Mouse (Mus musculus) embryonic facial prominence, embryonic 10.5 days (tissue): ENCODE measurements at regions not wholly inside any gene's neighbourhood (a gene's known extent, or its start where the extent isn't known, plus 50 kb on each side); places are given as distances from the start of the nearest gene placed in this dataset.
A peak's percentile ranks its signal among the peaks of the same experiment; 100 is the strongest.

Source experiments
- DNase-seq: peaks from one replicate; pipeline ENCODE4 v3.0.0-alpha.2; 2017; ENCODE audit warnings: low spot score
- H3K27ac ChIP-seq: fragments of 300-500 bp; sonication (generic); replicated peaks from 2 replicates; pipeline ENCODE4 v1.5.1; 2016; ENCODE audit warnings: mild to moderate bottlenecking
- H3K27me3 ChIP-seq: fragments of 300-500 bp; sonication (generic); replicated peaks from 2 replicates; pipeline ENCODE4 v1.6.1; 2016; ENCODE audit warnings: low read depth, mild to moderate bottlenecking; ENCODE audit not compliant: poor library complexity, severe bottlenecking
- H3K36me3 ChIP-seq: fragments of 300-500 bp; sonication (generic); replicated peaks from 2 replicates; pipeline ENCODE4 v1.6.1; 2016; ENCODE audit warnings: mild to moderate bottlenecking, moderate library complexity
- H3K4me1 ChIP-seq: fragments of 300-500 bp; sonication (generic); 2 replicates; pipeline ENCODE4 v1.6.1; 2016
- H3K4me3 ChIP-seq: fragments of 300-500 bp; sonication (generic); 2 replicates; pipeline ENCODE4 v1.5.1; 2016; ENCODE audit warnings: mild to moderate bottlenecking, moderate library complexity
- H3K9me3 ChIP-seq: fragments of 300-500 bp; sonication (generic); 2 replicates; pipeline ENCODE4 v1.6.1; 2016; ENCODE audit warnings: mild to moderate bottlenecking
- WGBS: fragments of 180-500 bp; shearing (Covaris S2); methylation state at CpG from one replicate; pipeline ENCODE4 v1.1.7; 2016; 5-methylcytosine and 5-hydroxymethylcytosine counted together

DNA sequence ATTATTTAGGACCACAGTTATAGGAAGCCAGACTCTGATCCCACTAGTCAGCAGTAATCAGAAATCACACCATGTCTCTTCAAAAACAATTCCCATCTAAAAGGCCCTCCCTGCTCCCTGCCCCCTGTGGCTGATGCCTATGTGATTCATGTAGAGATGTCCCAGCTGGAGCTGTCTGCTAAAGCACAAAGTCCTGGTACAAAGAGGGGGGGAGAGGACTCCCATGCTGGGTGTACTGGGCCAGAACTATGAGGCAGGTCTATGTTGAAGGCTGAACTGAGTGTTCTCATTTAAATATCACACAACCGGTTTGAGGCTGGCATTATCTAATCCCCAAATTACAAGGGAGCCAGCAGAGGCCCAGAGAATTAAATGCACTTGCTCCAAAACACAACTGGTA lies 88.2 kb downstream of the Chst1 start:
- no peak overlapping the region for H3K27ac ChIP-seq

DNA sequence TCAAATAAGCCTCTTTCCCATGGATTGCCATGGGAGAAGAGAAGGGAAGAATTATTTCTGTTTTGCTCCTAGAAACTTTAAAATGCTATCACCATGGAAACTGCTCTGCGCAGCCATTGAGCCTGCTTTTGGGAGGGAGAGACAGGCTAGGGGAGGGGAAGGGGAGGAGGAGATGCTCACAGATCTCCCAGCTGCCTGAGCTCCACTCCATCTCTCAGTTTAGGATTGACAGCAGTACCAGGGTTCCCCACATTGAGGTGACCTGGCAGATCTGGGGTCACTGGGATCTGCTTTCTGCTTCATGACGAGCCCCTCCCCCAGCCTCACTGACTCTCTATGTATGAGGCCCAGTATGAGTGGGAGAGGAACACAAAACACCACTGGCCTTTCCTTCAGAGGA lies 89.7 kb downstream of the Chst1 start:
- H3K4me3 ChIP-seq: no peak overlapping the region

More for the DNA sequence above, 88.2 kb downstream of the Chst1 start:
- Histone ChIP-seq H3K4me1 (peaks cover 11% of the 10 kb centered on the region), H3K9me3 (0 out of 2 replicates have a peak, but pooled peaks cover 2% of the 10 kb centered on the region), H3K36me3 (no peaks in the 10 kb centered on the region), H3K4me3 (no peak overlapping the region), H3K27me3 (no peaks in the 10 kb centered on the region)
- no peak for DNase-seq
- 21% methylated on average over 1 of the region's 1 CpGs for WGBS

DNA sequence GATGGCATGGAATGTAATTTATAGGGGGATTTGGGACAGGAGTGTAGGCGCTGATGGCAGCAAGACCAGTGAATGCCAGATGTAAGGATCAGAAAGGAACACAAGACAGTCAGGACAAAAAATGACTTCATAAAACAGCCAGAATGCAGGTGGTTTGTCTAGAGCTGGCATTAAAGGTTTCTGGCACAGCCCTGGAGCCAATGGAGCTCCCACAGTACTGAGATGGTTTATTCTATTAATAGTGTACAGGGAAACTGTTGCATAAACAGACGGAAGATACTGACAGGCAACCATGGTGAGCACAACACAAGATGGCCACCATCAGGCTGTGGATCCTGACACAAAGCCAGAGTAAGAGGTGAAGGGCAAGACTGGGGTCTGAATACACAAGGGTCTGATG lies 90.8 kb downstream of the Chst1 start:
- peaks cover 11% of the 10 kb centered on the region for H3K4me1 ChIP-seq
- no peaks in the 10 kb centered on the region for H3K27me3 ChIP-seq
- H3K4me3 ChIP-seq: no peak overlapping the region
- no peaks in the 10 kb centered on the region for H3K36me3 ChIP-seq
- H3K27ac ChIP-seq: no peak overlapping the region
- DNase-seq: no peak
- 86% methylated on average over 2 of the region's 2 CpGs for WGBS
- 0 out of 2 replicates have a peak, but pooled peaks cover 2% of the 10 kb centered on the region for H3K9me3 ChIP-seq

More for the DNA sequence above, 89.7 kb downstream of the Chst1 start:
- Histone ChIP-seq H3K27ac (no peak overlapping the region), H3K9me3 (0 out of 2 replicates have a peak, but pooled peaks cover 2% of the 10 kb centered on the region), H3K27me3 (no peaks in the 10 kb centered on the region), H3K4me1 (peaks cover 11% of the 10 kb centered on the region), H3K36me3 (no peaks in the 10 kb centered on the region)
- WGBS: 33% methylated on average over 2 of the region's 2 CpGs
- no peak for DNase-seq

DNA sequence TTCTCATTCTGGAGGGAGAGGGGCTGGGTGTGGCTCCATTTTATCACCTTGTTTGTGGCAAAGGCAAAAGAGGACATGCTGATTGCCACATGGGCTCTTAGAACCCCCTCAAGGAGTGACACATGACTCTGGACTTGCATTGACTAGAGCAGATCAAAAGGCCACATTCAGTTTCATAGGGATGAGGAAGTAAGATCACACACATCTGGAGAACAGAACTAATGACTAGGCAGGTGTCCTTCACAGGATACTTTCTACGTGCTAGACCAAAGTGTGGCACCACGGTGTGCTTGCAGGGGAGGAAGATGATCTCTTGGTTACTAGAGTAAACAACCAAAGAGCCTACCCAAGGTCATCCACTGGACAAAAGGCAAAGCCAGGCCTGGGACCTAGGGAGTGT lies 91.9 kb downstream of the Chst1 start:
- Histone ChIP-seq H3K27me3 (0 out of 2 replicates have a peak, but pooled peaks cover 4% of the 10 kb centered on the region), H3K9me3 (0 out of 2 replicates have a peak, but pooled peaks cover 2% of the 10 kb centered on the region), H3K36me3 (no peaks in the 10 kb centered on the region), H3K4me3 (no peak overlapping the region), H3K4me1 (peaks cover 15% of the 10 kb centered on the region), H3K27ac (no peak overlapping the region)
- no peak for DNase-seq
- 81% methylated on average over 2 of the region's 2 CpGs for WGBS

DNA sequence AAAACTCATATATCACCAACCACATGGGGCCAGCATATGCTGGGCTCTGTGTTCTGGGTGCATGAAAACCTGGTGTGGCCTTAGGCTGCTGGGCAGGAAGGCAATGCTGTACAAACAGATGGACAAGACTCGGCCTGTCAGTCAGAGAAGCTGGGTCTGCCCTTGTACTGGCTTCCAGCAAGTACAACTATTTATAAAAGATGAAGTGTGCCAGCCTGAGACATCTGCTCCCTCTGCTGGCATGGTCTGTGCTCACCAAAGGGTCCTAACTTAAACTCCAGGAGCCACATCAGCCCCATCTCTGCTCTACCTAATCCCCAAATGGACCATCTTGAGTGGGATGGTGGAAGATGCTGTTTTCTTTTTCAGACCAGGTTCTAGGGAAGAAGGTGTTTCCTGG lies 93.1 kb downstream of the Chst1 start:
- 74% methylated on average over 1 of the region's 1 CpGs for WGBS

DNA sequence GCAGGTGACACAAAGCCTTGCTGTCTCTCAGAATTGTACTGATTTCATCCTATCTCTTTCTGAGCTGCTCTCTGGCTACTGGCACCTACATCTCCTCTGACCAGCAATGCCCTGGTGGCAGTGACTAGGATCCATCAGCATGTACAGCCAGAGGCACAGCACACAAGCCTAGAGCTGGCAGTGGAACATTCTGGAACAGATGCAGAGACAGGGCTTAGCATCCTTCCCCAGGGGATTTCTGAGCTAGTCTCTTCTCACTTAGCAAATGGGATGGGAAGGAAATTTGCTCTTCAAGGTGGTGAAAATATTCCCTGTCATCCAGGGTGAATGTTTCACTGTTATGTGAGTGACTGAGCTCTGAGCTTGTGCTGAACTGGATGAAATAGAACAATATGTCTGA lies 93.5 kb downstream of the Chst1 start:
- Histone ChIP-seq H3K4me3 (no peak overlapping the region), H3K27me3 (0 out of 2 replicates have a peak, but pooled peaks cover 4% of the 10 kb centered on the region), H3K36me3 (no peaks in the 10 kb centered on the region), H3K27ac (no peak overlapping the region), H3K4me1 (peaks cover 19% of the 10 kb centered on the region), H3K9me3 (no peaks in the 10 kb centered on the region)
- DNase-seq: no peak

More for the DNA sequence above, 93.1 kb downstream of the Chst1 start:
- Histone ChIP-seq H3K9me3 (no peaks in the 10 kb centered on the region), H3K27ac (no peak overlapping the region), H3K4me1 (peaks cover 17% of the 10 kb centered on the region), H3K4me3 (no peak overlapping the region), H3K36me3 (no peaks in the 10 kb centered on the region), H3K27me3 (0 out of 2 replicates have a peak, but pooled peaks cover 4% of the 10 kb centered on the region)
- DNase-seq: no peak

DNA sequence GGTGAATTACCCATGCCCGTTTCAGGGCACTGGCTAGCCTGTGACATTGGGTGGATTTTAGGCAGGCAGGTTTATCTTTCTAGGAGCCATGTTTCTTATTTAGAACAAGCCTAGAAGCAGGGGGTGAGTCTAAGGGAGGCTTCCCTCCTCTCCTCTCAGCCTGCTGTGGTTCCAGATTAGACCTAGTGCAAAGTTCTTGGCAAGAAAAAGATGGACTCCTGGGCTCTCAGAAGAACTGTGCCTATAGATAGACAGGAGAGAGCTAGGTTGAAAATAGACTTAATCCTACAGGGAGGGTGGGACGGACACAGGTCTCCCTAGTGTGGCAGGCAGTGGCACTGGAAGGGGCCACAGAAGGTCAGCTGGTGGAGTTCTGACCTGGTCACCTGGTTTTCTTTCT lies 95.3 kb downstream of the Chst1 start:
- no peak overlapping the region for H3K27ac ChIP-seq
- 83% methylated on average over 2 of the region's 2 CpGs for WGBS

DNA sequence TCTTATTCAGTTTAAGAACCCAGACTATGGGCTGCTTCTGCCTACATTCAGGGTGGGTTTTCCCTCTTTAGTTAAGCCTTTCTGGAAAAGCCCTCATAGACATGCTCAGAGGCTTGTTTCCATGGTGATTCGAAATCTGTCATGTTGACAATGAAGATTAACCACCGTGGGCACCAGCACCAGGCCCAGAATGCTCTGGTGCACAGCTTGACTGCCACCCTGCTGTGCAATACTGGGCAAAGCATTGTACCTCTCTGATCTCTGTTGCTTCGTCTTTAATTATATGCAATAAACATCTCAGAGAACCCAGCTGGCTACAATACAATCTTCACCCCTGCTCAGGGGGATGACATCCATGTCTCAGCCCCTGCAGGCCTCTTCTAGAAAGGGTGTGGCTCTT lies 96.4 kb downstream of the Chst1 start:
- H3K27me3 ChIP-seq: 0 out of 2 replicates have a peak, but pooled peaks cover 4% of the 10 kb centered on the region
- H3K27ac ChIP-seq: no peak overlapping the region
- peaks cover 8% of the 10 kb centered on the region for H3K4me1 ChIP-seq
- H3K4me3 ChIP-seq: no peak overlapping the region
- DNase-seq: no peak
- 40% methylated on average over 3 of the region's 3 CpGs for WGBS
- H3K36me3 ChIP-seq: no peaks in the 10 kb centered on the region
- H3K9me3 ChIP-seq: no peaks in the 10 kb centered on the region

More for the DNA sequence above, 95.3 kb downstream of the Chst1 start:
- 0 out of 2 replicates have a peak, but pooled peaks cover 4% of the 10 kb centered on the region for H3K27me3 ChIP-seq
- no peaks in the 10 kb centered on the region for H3K36me3 ChIP-seq
- H3K9me3 ChIP-seq: no peaks in the 10 kb centered on the region
- DNase-seq: no peak
- peaks cover 9% of the 10 kb centered on the region for H3K4me1 ChIP-seq
- no peak overlapping the region for H3K4me3 ChIP-seq

DNA sequence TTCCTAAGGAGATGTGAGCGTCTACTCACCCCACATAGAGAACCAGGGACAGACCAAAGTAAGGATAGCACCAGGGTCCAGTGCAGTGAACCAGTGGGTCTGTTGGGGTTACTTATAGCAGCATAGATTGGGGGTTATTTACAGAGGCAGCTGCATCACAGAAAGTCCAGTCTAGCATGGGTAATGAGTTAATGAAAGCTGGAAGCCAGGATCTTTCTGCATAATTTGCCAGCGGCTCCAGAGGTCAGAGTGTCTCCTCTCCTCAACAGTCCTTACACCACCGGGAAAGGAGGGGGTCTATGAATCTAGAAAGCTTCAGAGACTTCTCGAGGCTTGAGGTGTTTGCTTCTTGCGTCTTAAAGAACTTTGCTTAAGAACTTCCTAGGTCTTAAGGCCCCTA lies 98.2 kb downstream of the Chst1 start:
- no peak overlapping the region for H3K27ac ChIP-seq
- H3K9me3 ChIP-seq: no peaks in the 10 kb centered on the region
- peaks cover 14% of the 10 kb centered on the region for H3K4me1 ChIP-seq
- 0 out of 2 replicates have a peak, but pooled peaks cover 4% of the 10 kb centered on the region for H3K27me3 ChIP-seq
- WGBS: 72% methylated on average over 5 of the region's 5 CpGs
- H3K36me3 ChIP-seq: no peaks in the 10 kb centered on the region
- no peak overlapping the region for H3K4me3 ChIP-seq
- no peak for DNase-seq

DNA sequence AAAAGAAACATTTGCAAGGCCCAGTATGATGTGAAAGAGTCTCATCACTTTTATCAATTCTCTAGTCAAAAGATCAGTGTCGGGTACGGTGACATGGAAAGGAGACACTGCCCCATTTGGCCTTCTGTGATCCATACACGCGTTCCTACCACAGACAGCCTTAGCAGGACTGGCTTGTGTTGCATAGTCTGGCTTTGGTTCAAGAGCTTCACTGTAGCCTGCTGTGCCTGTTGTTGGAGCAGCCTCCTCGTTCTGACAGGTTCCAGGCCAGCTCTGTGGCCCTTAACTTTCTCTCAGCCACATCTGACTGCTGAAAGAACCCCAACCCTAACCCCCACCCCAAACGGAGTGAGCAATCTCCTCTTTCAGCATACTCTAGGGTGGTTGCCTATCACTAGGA lies 99.9 kb downstream of the Chst1 start:
- 84% methylated on average over 6 of the region's 6 CpGs for WGBS

DNA sequence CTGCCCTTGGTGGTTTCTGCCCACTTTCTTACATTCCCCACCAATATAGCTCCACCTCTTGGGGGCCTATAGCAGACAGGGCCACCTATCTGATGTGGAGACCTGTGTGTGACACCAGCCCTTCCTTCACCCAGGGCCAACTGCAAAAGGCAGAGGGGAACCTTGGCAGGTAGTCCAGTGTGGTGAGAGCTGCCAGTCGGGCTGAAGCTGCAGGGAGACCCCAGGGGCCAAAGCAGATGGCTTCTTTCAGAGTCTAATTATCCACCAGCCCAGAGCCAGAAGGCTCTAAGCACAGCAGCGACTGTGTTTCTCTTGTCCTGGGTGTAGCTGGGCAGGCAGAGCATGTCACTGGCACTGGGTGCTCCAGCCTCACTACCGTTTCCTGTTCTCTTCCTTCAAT lies 104.5 kb downstream of the Chst1 start:
- Histone ChIP-seq H3K4me1 (0 out of 2 replicates have a peak, but pooled peaks cover 6% of the 10 kb centered on the region), H3K27ac (no peak overlapping the region), H3K27me3 (no peaks in the 10 kb centered on the region), H3K36me3 (no peaks in the 10 kb centered on the region), H3K9me3 (no peaks in the 10 kb centered on the region), H3K4me3 (no peak overlapping the region)
- DNase-seq: no peak
- WGBS: 56% methylated on average over 3 of the region's 3 CpGs

More for the DNA sequence above, 99.9 kb downstream of the Chst1 start:
- Histone ChIP-seq H3K9me3 (no peaks in the 10 kb centered on the region), H3K27me3 (0 out of 2 replicates have a peak, but pooled peaks cover 4% of the 10 kb centered on the region), H3K4me1 (peaks cover 14% of the 10 kb centered on the region), H3K36me3 (no peaks in the 10 kb centered on the region), H3K4me3 (no peak overlapping the region), H3K27ac (no peak overlapping the region)
- no peak for DNase-seq

DNA sequence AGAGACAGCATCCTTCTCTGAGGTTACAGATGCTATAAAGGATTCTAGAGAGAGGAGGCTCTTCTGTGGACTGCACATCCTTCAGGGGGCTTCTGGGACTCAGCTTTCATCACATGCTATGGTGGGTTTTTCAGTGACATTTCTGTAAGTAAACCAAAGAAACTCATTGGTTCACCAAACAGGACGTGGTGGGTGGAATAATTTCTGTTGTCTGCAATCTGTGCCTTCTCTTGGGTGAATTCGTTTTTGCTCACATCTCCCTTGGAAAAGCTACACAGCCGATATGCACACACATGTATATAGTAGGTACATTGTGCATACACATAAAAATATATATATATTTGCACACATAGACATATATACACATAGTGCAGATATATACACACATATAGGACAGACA lies 110.2 kb downstream of the Chst1 start:
- H3K36me3 ChIP-seq: no peaks in the 10 kb centered on the region
- H3K4me1 ChIP-seq: peaks cover 27% of the 10 kb centered on the region
- H3K9me3 ChIP-seq: no peaks in the 10 kb centered on the region
- H3K4me3 ChIP-seq: no peak overlapping the region
- H3K27ac ChIP-seq: no peak overlapping the region
- WGBS: 85% methylated on average over 3 of the region's 3 CpGs
- H3K27me3 ChIP-seq: peaks cover 12% of the 10 kb centered on the region; the same call in 1 of the 2 replicates
- DNase-seq: no peak

DNA sequence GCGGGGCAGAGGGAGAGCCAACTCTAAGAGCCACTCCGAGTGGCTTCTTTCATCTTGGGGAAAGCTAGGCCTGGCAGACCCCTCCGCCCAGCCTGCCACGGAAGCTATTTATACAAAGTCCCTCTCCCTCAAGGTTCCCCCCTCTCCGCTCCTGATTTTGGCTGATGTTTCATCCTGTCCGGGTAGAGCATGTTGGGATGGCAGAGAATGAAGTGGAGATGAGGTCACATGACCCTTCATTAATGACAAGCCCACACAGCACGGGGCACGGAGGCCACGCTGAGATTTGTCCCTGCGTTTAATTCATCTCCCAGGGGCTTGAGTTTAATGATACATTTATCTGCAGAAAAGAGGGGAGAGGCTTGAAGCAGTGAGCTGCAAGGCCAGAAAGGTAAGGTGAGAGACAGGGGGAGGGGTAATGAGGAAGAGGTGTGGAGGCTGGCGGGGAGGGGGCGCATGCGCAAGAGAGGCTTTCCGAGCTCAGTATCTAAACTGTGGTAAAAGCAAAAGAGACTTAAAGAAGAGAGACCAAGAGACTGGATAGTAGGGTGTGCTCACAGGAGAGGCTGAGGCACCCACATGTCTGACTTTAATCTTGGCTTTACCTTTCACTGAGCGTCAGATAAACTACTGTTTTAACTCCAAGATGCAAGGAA lies 111.7 kb downstream of the Chst1 start:
- Histone ChIP-seq H3K9me3 (no peaks in the 10 kb centered on the region), H3K27ac (no peak overlapping the region), H3K36me3 (no peaks in the 10 kb centered on the region), H3K4me3 (no peak overlapping the region; the same call in 1 of the 2 replicates), H3K27me3 (peaks cover 12% of the 10 kb centered on the region; the same call in 1 of the 2 replicates), H3K4me1 (peaks cover 27% of the 10 kb centered on the region)
- DNase-seq: peak; percentile 45
- 41% methylated on average over 15 of the region's 15 CpGs for WGBS
